Mouse (Mus musculus) G1E (cell line): ENCODE data around the gene Prkcsh.

Experiments
- CTCF ChIP-seq: IDR thresholded peaks from 2 replicates; pipeline ENCODE4 v1.5.1; 2012; ENCODE audit warnings: low read depth, low read length, inconsistent platforms, mixed read lengths
- GATA1 ChIP-seq: IDR thresholded peaks from 2 replicates; pipeline ENCODE4 v1.6.1; 2012; ENCODE audit warnings: borderline replicate concordance, low read length, inconsistent platforms, mixed read lengths
- TAL1 ChIP-seq: conservative IDR thresholded peaks from 2 replicates; pipeline ENCODE4 v1.6.1; 2012; ENCODE audit warnings: low read depth, low read length, inconsistent platforms, mixed read lengths

DNA sequence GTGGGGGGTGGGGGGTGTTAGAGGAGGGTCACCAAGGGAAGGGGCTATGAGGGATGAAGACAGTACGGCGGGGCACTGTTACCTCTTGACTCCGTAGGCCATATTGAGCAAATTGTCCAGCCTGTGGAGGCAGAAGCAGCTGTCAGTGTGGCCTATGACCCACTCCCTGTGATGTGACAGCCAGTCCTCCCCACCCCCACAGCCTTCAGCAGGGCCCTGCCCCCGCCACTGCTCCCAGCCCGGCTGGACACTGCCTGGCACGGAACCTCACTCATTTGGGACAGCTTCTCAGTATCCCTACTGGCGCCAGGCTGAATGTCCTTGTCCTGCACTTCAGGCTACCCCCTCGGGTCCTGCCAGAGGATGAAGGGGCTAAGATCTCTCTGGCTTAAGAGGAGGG, 22.0 kb downstream of the Prkcsh start:
- TF ChIP-seq CTCF (no peak), TAL1 (no peak), GATA1 (no peak)
